Mouse (Mus musculus) ovary, adult 10 weeks (tissue): ENCODE data around the gene Pank2. TPM values are rescaled to one million over a fixed set of nuclear protein-coding genes. Genes with fewer than 3 reads are reported as not detected.

Experiments used
- polyA plus RNA-seq: library from polyadenylated mRNA; stranded (reverse); fragments of 350-450 nt; fragmentation: Illumina TruSeq; extraction: RNeasy Lipid Tissue Mini Kit (QIAGEN cat#74804); gene quantifications from one replicate; pipeline ENCODE4 v1.2.3, GENCODE M21; 2014

Gene Pank2
- 79.5 TPM for polyA plus RNA-seq

DNA sequence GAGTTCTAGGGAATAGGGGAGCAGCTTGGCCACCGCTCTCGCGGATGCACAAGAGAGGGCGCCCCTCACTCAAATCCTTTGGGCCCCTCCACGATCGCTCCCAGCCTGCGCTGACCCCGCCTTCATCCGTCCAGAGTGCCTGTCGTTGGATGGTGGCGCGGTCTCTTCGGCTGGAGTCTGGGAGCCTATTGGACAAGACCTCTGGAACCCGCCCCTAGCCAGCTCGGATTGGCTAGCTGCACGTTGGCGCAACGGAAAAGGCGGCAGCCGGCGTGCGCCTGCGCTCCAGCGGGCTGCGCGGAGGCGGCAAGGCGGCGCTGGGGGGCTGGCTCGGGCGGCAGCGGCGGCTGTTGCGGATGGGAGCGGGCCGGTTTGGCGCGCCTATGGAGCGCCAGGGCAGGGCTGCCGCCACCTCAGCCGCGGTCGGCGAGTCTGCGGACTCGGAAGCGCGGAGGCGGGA, at the start of gene Pank2:
Gene Pank2 (plus strand): TSS at position 283 of the 460 bp plus-strand sequence.

DNA sequence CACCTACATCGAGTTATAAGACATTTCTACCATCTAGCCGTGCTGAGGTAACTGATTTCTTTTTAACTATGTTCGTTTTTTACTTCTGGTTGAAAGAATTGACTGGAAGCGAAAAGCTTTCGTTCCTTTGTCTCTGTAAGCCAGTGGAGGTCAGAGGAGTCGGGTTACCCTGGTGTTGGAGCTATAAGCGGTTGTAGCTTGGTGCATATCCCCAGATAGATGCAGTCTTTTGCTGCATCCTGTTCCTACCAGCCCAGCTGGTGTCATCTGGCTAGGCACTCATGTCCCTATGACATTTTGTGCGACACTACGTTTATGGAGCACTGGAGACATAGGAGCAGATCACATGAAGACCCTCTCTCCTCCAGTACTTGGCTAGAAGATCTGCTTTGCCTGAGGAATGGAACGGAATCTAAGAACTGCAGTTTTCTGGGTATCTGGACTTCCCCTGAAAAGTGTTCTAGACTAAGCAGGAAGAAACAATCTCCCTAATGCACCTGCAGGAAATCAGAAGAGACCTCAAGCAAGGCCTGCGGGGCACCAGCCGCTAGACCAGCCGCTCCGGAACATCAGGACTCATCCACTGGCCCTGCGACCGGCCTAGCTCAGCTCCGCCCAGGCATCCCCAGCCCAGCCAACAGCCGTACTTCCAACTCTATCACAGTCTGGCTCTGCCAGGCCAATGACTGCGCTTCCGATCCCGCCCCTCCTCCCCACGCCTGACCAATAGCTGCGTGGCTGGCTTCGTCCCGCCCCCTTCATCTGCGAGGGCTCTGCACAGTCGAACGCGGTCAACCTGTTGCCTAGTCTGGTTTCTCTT, 28.8 kb upstream of the Pank2 start, which contains the start of gene Mavs:
Gene Mavs (plus strand): TSS at position 757 of the 820 bp plus-strand sequence.

Other genes starting within 250 kb of the Pank2 start
- 0.34 TPM for gene Gfra4, start 219.4 kb upstream of the Pank2 start, polyA plus RNA-seq
- 0.57 TPM for gene Adam33, start 198.7 kb upstream of the Pank2 start, polyA plus RNA-seq
- 1.2 TPM for gene Siglec1, start 175.7 kb upstream of the Pank2 start, polyA plus RNA-seq
- 1.5 TPM for gene Hspa12b, start 135.2 kb upstream of the Pank2 start, polyA plus RNA-seq
- gene Gm11037, start 129.0 kb upstream of the Pank2 start, polyA plus RNA-seq, result not detected
- gene 1700037H04Rik, start 102.4 kb upstream of the Pank2 start, polyA plus RNA-seq, result 0.94 TPM
- gene Cenpb, start 82.4 kb upstream of the Pank2 start, polyA plus RNA-seq, result 15.5 TPM
- gene Cdc25b, start 75.5 kb upstream of the Pank2 start, polyA plus RNA-seq, result 4.8 TPM
- gene Spef1, start 75.2 kb upstream of the Pank2 start, polyA plus RNA-seq, result 3.1 TPM
- 3.4 TPM for gene Ap5s1, start 55.4 kb upstream of the Pank2 start, polyA plus RNA-seq
- 5.8 TPM for gene Mavs, start 28.4 kb upstream of the Pank2 start, polyA plus RNA-seq
- gene Rnf24, start 90.4 kb downstream of the Pank2 start, polyA plus RNA-seq, result 14.7 TPM
- gene Smox, start 229.0 kb downstream of the Pank2 start, polyA plus RNA-seq, result 0.71 TPM